Mouse (Mus musculus): ENCODE results near the gene Pipox. TPM values are rescaled to one million over a fixed set of nuclear protein-coding genes. Genes with fewer than 3 reads are reported as not detected.

Gene Pipox
- polyA plus RNA-seq, 1 experiment, result not detected

- no peak for TF ChIP-seq GATA1 (IDR thresholded peaks at IDR 0.05; ENCODE audit: low read length)
These were observed 21.2 kb downstream of the Pipox start for GRCm38 (mm10) chr11:77872685-77873084.

DNA sequence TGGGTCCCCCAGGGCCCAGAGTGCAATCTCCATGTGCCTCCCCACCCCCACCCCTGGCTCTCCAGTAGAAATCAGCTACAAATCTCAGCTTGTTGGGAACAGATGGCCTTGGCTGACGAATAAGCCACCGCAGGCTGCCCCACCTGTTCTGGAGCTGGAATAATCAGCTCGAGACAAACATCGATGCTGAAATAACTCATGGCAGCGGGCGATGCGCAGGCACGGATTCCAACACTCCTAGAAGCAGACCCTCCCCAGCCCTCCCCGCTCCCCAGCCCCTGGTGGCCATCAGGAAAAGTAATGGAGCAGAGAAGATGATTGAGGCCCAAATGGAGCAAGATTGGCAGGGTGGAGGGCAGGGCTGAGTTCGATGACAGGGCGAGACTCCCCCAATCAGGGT is 21.7 kb downstream of the Pipox start:
- TF ChIP-seq GATA1 (IDR thresholded peaks at IDR 0.05; ENCODE audit: low read length), result no peak

DNA sequence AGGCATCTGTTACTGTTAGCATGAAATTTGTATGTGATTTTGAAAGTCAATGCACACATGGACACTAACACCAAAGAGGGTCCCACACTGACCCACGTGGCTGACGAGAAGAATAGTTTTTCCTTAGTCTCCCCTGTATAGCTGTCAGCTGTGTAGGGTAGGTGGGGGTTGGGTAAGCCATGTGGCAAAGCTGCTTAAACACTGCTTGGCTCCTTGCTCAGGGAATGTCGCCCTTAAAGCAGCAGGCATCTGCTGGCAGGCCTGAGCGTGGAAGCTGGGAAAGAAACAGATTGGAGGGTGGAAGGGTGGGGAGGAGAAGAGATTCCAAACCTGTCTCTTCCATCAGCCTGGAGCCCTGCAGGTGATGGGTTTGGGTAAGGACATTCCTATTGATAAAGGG is 22.5 kb downstream of the Pipox start:
- no peak for TF ChIP-seq GATA1 (IDR thresholded peaks at IDR 0.05; ENCODE audit: low read length)

GRCm38 (mm10) chr11:77867419-77868083 is 26.3 kb downstream of the Pipox start:
- TF ChIP-seq GATA1 (IDR thresholded peaks at IDR 0.05; ENCODE audit: low read length), result no peak

- TF ChIP-seq GATA1 (IDR thresholded peaks at IDR 0.05; ENCODE audit: low read length), result no peak
These were observed 29.1 kb downstream of the Pipox start for GRCm38 (mm10) chr11:77864771-77865170.

- no peak for TF ChIP-seq GATA1 (IDR thresholded peaks at IDR 0.05; ENCODE audit: low read length)
These were observed 31.0 kb downstream of the Pipox start for GRCm38 (mm10) chr11:77862887-77863286.

- TF ChIP-seq GATA1 (IDR thresholded peaks at IDR 0.05; ENCODE audit: low read length), result no peak
These were observed 32.9 kb downstream of the Pipox start for GRCm38 (mm10) chr11:77860947-77861346.

DNA sequence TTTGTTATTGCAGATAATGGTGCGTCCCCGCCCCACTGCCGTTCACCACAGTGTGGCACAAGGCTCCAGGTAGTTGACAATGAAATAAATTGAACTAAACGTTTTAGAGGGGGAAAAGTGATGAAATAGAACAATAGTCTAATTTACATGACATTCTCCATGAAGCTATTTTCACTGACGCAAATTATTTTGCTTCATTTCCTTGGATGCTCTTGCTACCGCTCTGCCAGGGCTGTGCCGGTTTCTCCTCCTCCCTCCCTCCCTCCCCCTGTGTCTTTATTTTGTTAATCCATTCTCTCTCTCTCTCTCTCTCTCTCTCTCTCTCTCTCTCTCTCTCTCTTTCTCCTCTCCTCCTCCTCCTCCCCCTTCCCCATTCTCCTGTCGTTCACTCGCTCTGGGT is 35.3 kb downstream of the Pipox start:
- TF ChIP-seq GATA1 (IDR thresholded peaks at IDR 0.05; ENCODE audit: low read length), result no peak

GRCm38 (mm10) chr11:77857089-77857488 is 36.8 kb downstream of the Pipox start:
- no peak for TF ChIP-seq GATA1 (IDR thresholded peaks at IDR 0.05; ENCODE audit: low read length)

- no peak for TF ChIP-seq GATA1 (IDR thresholded peaks at IDR 0.05; ENCODE audit: low read length)
These were observed 38.5 kb downstream of the Pipox start for GRCm38 (mm10) chr11:77855396-77855795.

DNA sequence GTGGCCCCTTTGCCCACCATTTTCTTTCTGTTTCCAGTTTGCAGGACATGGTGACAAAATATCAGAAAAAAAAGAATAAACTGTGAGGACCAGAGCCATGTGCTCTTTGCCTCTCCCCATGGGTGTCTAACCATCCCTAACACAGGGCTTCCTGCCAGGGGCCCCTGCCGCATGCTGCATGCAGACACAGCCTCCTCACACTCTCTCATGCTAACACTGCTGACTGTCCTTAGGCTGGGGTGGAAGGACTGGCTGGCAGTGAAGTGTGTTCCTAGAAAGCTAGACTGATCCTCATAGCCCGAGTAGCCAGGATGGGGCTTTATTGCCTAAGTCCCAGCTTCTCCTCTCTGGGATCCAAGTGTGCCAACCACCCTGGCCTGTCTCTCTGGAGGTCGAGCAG is 39.3 kb downstream of the Pipox start:
- no peak for TF ChIP-seq GATA1 (IDR thresholded peaks at IDR 0.05; ENCODE audit: low read length)

GRCm38 (mm10) chr11:77852941-77853668 is 40.8 kb downstream of the Pipox start:
- no peak for TF ChIP-seq GATA1 (IDR thresholded peaks at IDR 0.05; ENCODE audit: low read length)

DNA sequence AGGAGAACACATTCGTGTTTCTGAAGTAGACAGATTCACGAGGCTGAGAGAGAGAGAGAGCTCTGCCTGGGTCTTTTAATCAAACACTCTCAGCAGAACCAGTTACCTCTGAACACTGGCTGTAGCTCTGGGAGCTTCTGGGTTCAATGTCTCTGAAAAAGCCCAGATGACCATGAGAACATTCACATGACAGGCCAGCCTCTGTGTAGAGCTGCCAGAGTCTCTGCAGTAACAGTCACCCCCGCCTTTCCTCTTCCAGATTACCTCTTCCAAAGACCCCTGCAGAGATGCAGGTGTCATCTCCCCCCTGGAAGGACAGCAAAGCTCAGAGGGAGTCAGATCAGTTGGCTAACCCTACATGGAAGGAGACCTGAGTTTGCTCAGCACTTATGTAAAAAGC is 41.7 kb downstream of the Pipox start:
- TF ChIP-seq GATA1 (IDR thresholded peaks at IDR 0.05; ENCODE audit: low read length), result no peak

GRCm38 (mm10) chr11:77851483-77852010 is 42.3 kb downstream of the Pipox start:
- TF ChIP-seq GATA1 (IDR thresholded peaks at IDR 0.05; ENCODE audit: low read length), result no peak

DNA sequence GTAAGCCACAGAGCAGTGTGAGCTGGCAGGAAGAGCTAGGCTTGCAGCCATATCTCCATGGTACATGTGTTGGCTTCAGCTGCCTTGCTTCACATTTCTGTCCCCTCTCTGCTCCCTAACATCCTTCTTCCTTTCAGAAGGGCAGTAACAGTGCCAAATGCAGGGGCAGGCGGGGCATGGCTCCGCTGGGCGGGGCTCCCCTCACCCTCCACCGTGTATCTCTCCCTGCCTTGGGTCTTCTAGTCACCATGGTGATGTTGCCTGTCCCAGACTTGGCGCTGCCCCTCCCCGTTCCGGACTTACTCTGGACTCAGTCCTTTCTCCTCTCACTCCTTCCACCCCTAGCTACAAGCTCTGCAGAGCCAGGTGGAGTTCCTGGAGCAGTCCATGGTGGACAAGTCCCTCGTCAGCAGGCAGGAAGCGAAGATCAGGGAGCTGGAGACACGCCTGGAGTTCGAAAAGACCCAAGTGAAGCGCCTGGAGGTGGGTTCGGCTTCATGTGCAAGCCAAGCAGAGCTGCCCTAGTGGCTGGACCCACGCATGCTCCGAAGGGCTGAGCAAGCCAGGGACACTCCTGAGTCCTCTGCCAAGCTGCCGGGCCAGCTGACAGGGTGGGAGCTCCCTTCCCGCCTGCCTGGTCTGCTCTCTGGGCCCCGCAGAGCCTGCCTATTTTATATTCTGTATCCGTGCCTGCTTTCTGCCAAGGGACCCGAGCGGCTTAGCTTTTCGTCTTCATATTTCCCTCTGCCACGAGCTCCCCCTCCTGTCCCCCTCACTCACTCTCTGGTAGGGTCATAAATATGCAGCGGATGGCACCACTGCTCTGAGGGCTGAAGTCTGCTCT is 43.3 kb downstream of the Pipox start:
- no peak for TF ChIP-seq GATA1 (IDR thresholded peaks at IDR 0.05; ENCODE audit: low read length)

- no peak for TF ChIP-seq GATA1 (IDR thresholded peaks at IDR 0.05; ENCODE audit: low read length)
These were observed 44.7 kb downstream of the Pipox start for GRCm38 (mm10) chr11:77849151-77849550.

Data from G1E-ER4 (cell line).